Mouse (Mus musculus) lung, postnatal 0 days (tissue): Measurements from ENCODE around the gene Tab3. TPM values are rescaled to one million over a fixed set of nuclear protein-coding genes. Genes with fewer than 3 reads are reported as not detected.

ENCODE experiments used
- ATAC-seq: fragments of 200-750 bp; cut with Nextera tagmentation; 2 replicates; pipeline ENCODE4 v1.8.0; 2017; ENCODE audit warnings: moderate library complexity
- DNase-seq: peaks from one replicate; pipeline ENCODE4 v3.0.0-alpha.2; 2016; ENCODE audit warnings: low spot score
- H3K27ac ChIP-seq: fragments of 300-500 bp; sonication (generic); 2 replicates; pipeline ENCODE4 v1.5.1; 2014; ENCODE audit warnings: antibody characterized with exemption, mild to moderate bottlenecking, low read length, mixed read lengths
- H3K27me3 ChIP-seq: fragments of 300-500 bp; sonication (generic); replicated peaks from 2 replicates; pipeline ENCODE4 v1.6.1; 2014; ENCODE audit warnings: low read length, mixed read lengths; ENCODE audit not compliant: insufficient read depth
- H3K36me3 ChIP-seq: fragments of 300-500 bp; sonication (generic); 2 replicates; pipeline ENCODE4 v1.6.1; 2014; ENCODE audit warnings: low read length, mixed read lengths; ENCODE audit not compliant: insufficient read depth
- H3K4me1 ChIP-seq: fragments of 300-500 bp; sonication (generic); 2 replicates; pipeline ENCODE4 v1.6.1; 2014; ENCODE audit warnings: antibody characterized with exemption, low read depth, low read length, mixed read lengths; ENCODE audit not compliant: insufficient read depth
- H3K4me2 ChIP-seq: fragments of 300-500 bp; sonication (generic); replicated peaks from 2 replicates; pipeline ENCODE4 v1.6.1; 2014; ENCODE audit warnings: low read depth, mild to moderate bottlenecking, low read length, moderate library complexity, mixed read lengths
- H3K4me3 ChIP-seq: fragments of 300-500 bp; sonication (generic); 2 replicates; pipeline ENCODE4 v1.5.1; 2014; ENCODE audit warnings: low read depth, low read length
- H3K9ac ChIP-seq: fragments of 300-500 bp; sonication (generic); replicated peaks from 2 replicates; pipeline ENCODE4 v1.6.1; 2014; ENCODE audit warnings: low read depth, mild to moderate bottlenecking
- H3K9me3 ChIP-seq: fragments of 300-500 bp; sonication (generic); 2 replicates; pipeline ENCODE4 v1.6.1; 2016; ENCODE audit warnings: low read length, mixed read lengths
- CTCF ChIP-seq: IDR thresholded peaks from 2 replicates; pipeline ENCODE4 v1.5.1; 2016; ENCODE audit warnings: antibody characterized with exemption, mild to moderate bottlenecking
- EP300 ChIP-seq: IDR thresholded peaks from 2 replicates; pipeline ENCODE4 v1.6.1; 2016; ENCODE audit warnings: antibody characterized with exemption, mild to moderate bottlenecking, control low read depth
- WGBS: fragments of 180-500 bp; shearing (Covaris S2); extraction: QIAGEN DNeasy Blood & Tissue Kit; methylation state at CpG from one replicate; pipeline ENCODE4 v1.1.7; 2014; 5-methylcytosine and 5-hydroxymethylcytosine counted together
- polyA plus RNA-seq: library from polyadenylated mRNA; unstranded; fragments of >200 nt; fragmentation: Nextera tagmentation; extraction: Ambion mirVana; gene quantifications from 2 replicates; pipeline ENCODE4 v1.2.1, GENCODE M21; 2015

Tab3 gene
- polyA plus RNA-seq, 1 experiment from 2014 or later = 2.7 TPM

DNA sequence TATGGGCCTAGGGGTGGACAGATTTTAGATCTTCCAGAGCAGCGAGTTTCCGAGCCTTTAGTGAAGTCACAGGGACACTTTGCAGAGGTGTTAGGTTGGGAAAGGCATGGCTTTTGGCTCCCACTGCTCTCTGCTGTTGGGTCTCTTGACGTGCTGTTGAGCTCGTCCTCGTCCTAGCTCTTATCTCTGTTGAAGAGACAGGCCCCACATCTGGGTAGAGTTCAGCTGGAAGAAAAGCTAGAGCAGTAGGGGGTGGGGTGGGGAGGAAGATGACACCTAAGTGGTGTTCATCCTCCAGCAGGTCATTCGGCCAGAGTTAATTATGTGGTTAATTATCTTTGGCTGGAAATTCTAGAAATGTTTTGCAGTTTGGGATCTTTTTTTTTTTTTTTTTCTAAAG is 2.5 kb downstream of the Tab3 start:
- Histone ChIP-seq H3K4me3 (no peak overlapping the region), H3K27ac (no peak overlapping the region), H3K9ac (no peak overlapping the region), H3K4me2 (no peak overlapping the region), H3K4me1 (no peaks in the 10 kb centered on the region), H3K36me3 (no peaks in the 10 kb centered on the region), H3K27me3 (no peaks in the 10 kb centered on the region), H3K9me3 (no peaks in the 10 kb centered on the region)
- ATAC-seq (no peak), DNase-seq (no peak)
- TF ChIP-seq CTCF (no peak), EP300 (no peak)
- WGBS = 51% methylated on average over 6 of the region's 6 CpGs

GRCm38 (mm10) chrX:85580768-85581167 is 6.9 kb downstream of the Tab3 start:
- no peaks in the 10 kb centered on the region for H3K4me1 ChIP-seq
- no peaks in the 10 kb centered on the region for H3K36me3 ChIP-seq
- no peaks in the 10 kb centered on the region for H3K9me3 ChIP-seq
- DNase-seq (no peak), ATAC-seq (no peak)
- 49% methylated on average over 2 of the region's 2 CpGs for WGBS
- no peak overlapping the region for H3K4me3 ChIP-seq
- no peaks in the 10 kb centered on the region for H3K27me3 ChIP-seq
- no peak overlapping the region for H3K9ac ChIP-seq
- TF ChIP-seq CTCF = no peak
- no peak for TF ChIP-seq EP300
- no peak overlapping the region for H3K4me2 ChIP-seq
- no peak overlapping the region for H3K27ac ChIP-seq

GRCm38 (mm10) chrX:85582517-85582916 is 8.7 kb downstream of the Tab3 start:
- H3K4me3 ChIP-seq = no peak overlapping the region
- no peak overlapping the region for H3K4me2 ChIP-seq
- TF ChIP-seq CTCF (no peak), EP300 (no peak)
- no peaks in the 10 kb centered on the region for H3K27me3 ChIP-seq
- H3K4me1 ChIP-seq = no peaks in the 10 kb centered on the region
- WGBS = 58% methylated on average over 1 of the region's 1 CpGs
- no peak overlapping the region for H3K9ac ChIP-seq
- no peaks in the 10 kb centered on the region for H3K9me3 ChIP-seq
- H3K36me3 ChIP-seq = no peaks in the 10 kb centered on the region
- ATAC-seq = no peak
- no peak overlapping the region for H3K27ac ChIP-seq
- DNase-seq = no peak

DNA sequence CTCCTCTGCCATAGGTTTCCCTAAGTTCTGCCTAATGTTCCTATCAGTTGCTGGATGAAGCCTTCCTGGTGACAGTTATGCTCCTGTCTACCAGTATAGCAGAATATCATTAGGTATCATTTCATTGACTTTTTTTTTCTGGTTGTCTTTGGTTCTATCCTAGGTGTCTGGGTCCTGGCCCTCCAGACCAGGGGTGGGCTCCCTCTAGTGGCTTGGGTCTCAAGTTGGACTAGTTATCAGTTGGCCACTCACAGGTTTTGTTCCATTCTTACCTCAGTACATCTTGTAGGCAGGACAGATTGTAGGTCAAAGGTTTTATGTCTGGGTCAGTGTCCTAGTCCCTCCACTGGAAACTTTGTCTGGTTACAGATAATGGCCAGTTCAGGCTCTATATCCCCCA is 11.8 kb downstream of the Tab3 start:
- H3K4me1 ChIP-seq = no peaks in the 10 kb centered on the region
- H3K27ac ChIP-seq = no peak overlapping the region
- H3K9me3 ChIP-seq = no peaks in the 10 kb centered on the region
- ATAC-seq = no peak
- no peak overlapping the region for H3K9ac ChIP-seq
- H3K27me3 ChIP-seq = no peaks in the 10 kb centered on the region
- no peak overlapping the region for H3K4me2 ChIP-seq
- DNase-seq = no peak
- H3K4me3 ChIP-seq = no peak overlapping the region
- peak; percentile 22; the same call in 1 of the 2 replicates for TF ChIP-seq CTCF
- no peak for TF ChIP-seq EP300
- H3K36me3 ChIP-seq = no peaks in the 10 kb centered on the region

DNA sequence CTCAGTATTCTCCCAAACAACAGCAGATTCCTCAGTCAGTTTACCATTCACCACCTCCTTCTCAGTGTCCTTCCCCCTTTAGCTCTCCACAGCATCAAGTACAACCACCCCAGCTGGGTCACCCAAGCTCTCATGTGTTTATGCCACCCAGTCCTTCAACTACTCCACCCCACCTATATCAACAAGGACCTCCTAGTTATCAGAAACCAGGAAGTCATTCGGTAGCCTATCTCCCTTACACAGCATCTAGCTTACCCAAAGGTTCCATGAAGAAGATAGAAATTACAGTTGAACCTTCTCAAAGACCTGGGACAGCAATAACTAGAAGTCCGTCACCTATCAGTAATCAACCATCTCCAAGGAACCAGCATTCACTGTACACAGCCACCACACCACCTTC is 40.9 kb downstream of the Tab3 start:
- no peak overlapping the region for H3K4me2 ChIP-seq
- no peaks in the 10 kb centered on the region for H3K36me3 ChIP-seq
- H3K4me1 ChIP-seq = no peaks in the 10 kb centered on the region
- H3K27ac ChIP-seq = no peak overlapping the region
- ATAC-seq (no peak), DNase-seq (no peak)
- H3K4me3 ChIP-seq = no peak overlapping the region
- TF ChIP-seq EP300 (no peak), CTCF (no peak)
- 88% methylated on average over 2 of the region's 2 CpGs for WGBS
- no peak overlapping the region for H3K9ac ChIP-seq
- H3K9me3 ChIP-seq = no peaks in the 10 kb centered on the region
- no peaks in the 10 kb centered on the region for H3K27me3 ChIP-seq

GRCm38 (mm10) chrX:85646204-85646777 is 72.5 kb downstream of the Tab3 start:
- Histone ChIP-seq H3K27ac (no peak overlapping the region), H3K4me2 (no peak overlapping the region), H3K4me3 (no peak overlapping the region), H3K27me3 (no peaks in the 10 kb centered on the region), H3K9me3 (no peaks in the 10 kb centered on the region), H3K9ac (no peak overlapping the region), H3K36me3 (no peaks in the 10 kb centered on the region), H3K4me1 (no peaks in the 10 kb centered on the region)
- peak; percentile 73 for TF ChIP-seq CTCF
- no peak for TF ChIP-seq EP300
- ATAC-seq (no peak), DNase-seq (peak; percentile 56)
- 31% methylated on average over 8 of the region's 8 CpGs for WGBS

GRCm38 (mm10) chrX:85676808-85677207 is 103.0 kb downstream of the Tab3 start:
- Histone ChIP-seq H3K27ac (no peak overlapping the region), H3K9ac (no peak overlapping the region), H3K36me3 (no peaks in the 10 kb centered on the region), H3K9me3 (no peaks in the 10 kb centered on the region), H3K4me2 (no peak overlapping the region), H3K4me3 (no peak overlapping the region), H3K27me3 (no peaks in the 10 kb centered on the region), H3K4me1 (no peaks in the 10 kb centered on the region)
- DNase-seq (peak; percentile 50), ATAC-seq (no peak)
- TF ChIP-seq CTCF (peak; percentile 82), EP300 (no peak)
- 16% methylated on average over 7 of the region's 7 CpGs for WGBS
